Mouse (Mus musculus) hindbrain, embryonic 14.5 days (tissue): ENCODE measurements around the gene Cers1. TPM values are rescaled to one million over a fixed set of nuclear protein-coding genes. Genes with fewer than 3 reads are reported as not detected.

ENCODE experiments used
- ATAC-seq: fragments of 200-750 bp; cut with Nextera tagmentation; 2 replicates; pipeline ENCODE4 v1.8.0; 2017; ENCODE audit warnings: moderate number of reproducible peaks, mild to moderate bottlenecking, moderate TSS enrichment, moderate library complexity; ENCODE audit not compliant: low FRiP score
- DNase-seq: peaks from one replicate; pipeline ENCODE4 v3.0.0-alpha.2; 2015; ENCODE audit warnings: low spot score
- H3K27ac ChIP-seq: fragments of 300-500 bp; sonication (generic); 2 replicates; pipeline ENCODE4 v1.5.1; 2014; ENCODE audit warnings: mild to moderate bottlenecking, moderate library complexity
- H3K27me3 ChIP-seq: fragments of 300-500 bp; sonication (generic); 2 replicates; pipeline ENCODE4 v1.6.1; 2014; ENCODE audit warnings: mild to moderate bottlenecking, low read length, mixed read lengths; ENCODE audit not compliant: control insufficient read depth, insufficient read depth
- H3K36me3 ChIP-seq: fragments of 300-500 bp; sonication (generic); replicated peaks from 2 replicates; pipeline ENCODE4 v1.6.1; 2014; ENCODE audit not compliant: control insufficient read depth, insufficient read depth
- H3K4me1 ChIP-seq: fragments of 300-500 bp; sonication (generic); replicated peaks from 2 replicates; pipeline ENCODE4 v1.6.1; 2014; ENCODE audit warnings: antibody characterized with exemption, low read length, mixed read lengths; ENCODE audit not compliant: control insufficient read depth, insufficient read depth
- H3K4me2 ChIP-seq: fragments of 300-500 bp; sonication (generic); replicated peaks from 2 replicates; pipeline ENCODE4 v1.6.1; 2014; ENCODE audit warnings: mild to moderate bottlenecking, moderate library complexity
- H3K4me3 ChIP-seq: fragments of 300-500 bp; sonication (generic); replicated peaks from 2 replicates; pipeline ENCODE4 v1.5.1; 2014; ENCODE audit warnings: mild to moderate bottlenecking, low read length
- H3K9ac ChIP-seq: fragments of 300-500 bp; sonication (generic); 2 replicates; pipeline ENCODE4 v1.6.1; 2014
- H3K9me3 ChIP-seq: fragments of 300-500 bp; sonication (generic); 2 replicates; pipeline ENCODE4 v1.6.1; 2016; ENCODE audit warnings: low read length; ENCODE audit not compliant: control insufficient read depth
- WGBS: fragments of 180-500 bp; shearing (Covaris S2); extraction: QIAGEN DNeasy Blood & Tissue Kit; methylation state at CpG from one replicate; pipeline ENCODE4 v1.1.7; 2014; 5-methylcytosine and 5-hydroxymethylcytosine counted together
- polyA plus RNA-seq: library from polyadenylated mRNA; unstranded; fragments of >200 nt; fragmentation: Nextera tagmentation; extraction: Ambion mirVana; gene quantifications from 2 replicates; pipeline ENCODE4 v1.2.1, GENCODE M21; 2014

Cers1 gene
- polyA plus RNA-seq, 1 experiment from 2014 or later: 42.9 TPM

DNA sequence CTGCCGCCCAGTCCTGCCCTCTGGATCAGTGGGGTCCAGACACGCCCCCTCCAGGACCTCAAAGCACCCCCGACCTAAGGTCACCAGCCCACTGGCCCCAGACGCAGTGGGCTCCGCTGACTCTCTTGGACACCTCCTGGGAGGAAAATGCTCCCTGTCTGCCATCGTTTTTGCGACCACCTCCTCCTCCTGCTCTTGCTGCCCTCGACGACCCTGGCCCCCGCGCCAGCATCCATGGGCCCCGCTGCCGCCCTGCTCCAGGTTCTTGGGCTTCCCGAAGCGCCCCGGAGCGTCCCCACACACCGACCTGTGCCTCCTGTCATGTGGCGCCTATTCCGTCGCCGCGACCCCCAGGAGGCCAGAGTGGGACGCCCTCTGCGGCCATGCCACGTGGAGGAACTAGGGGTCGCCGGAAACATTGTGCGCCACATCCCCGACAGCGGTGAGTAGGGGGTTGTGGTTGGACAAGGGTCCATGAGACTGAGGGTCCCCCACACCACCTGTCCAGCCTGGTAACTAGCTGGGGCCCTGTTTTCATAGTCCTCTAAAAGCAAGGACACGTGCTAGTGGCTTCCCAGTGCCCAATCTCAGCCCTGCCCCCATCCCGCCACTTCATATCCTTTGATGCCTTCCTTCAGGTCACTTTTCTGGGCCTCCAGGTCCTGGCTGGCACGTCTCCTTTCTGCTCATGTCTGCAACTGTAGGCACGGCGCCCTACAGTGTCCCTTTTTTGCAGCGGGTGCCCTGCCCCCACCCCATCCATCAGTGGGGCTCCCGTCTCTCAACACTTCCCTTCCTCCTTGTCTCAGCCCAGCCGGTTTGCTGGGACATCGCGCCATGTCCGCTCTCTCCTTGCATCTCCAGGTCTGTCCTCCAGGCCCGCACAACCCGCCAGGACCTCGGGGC lies 14.5 kb downstream of the Cers1 start:
- H3K27me3 ChIP-seq: no peaks in the 10 kb centered on the region
- H3K9me3 ChIP-seq: no peaks in the 10 kb centered on the region
- peaks cover 14% of the 10 kb centered on the region; the same call in 1 of the 2 replicates for H3K4me1 ChIP-seq
- H3K4me3 ChIP-seq: no peak overlapping the region; the same call in 1 of the 2 replicates
- H3K27ac ChIP-seq: no peak overlapping the region
- DNase-seq: no peak
- H3K4me2 ChIP-seq: 0 out of 2 replicates have a peak overlapping the region, but pooled peaks have one; percentile 1
- H3K9ac ChIP-seq: peak overlapping the region; percentile 13; the same call in 1 of the 2 replicates
- WGBS: 6% methylated on average over 41 of the region's 45 CpGs
- H3K36me3 ChIP-seq: peaks cover 93% of the 10 kb centered on the region
- ATAC-seq: peak; percentile 28

DNA sequence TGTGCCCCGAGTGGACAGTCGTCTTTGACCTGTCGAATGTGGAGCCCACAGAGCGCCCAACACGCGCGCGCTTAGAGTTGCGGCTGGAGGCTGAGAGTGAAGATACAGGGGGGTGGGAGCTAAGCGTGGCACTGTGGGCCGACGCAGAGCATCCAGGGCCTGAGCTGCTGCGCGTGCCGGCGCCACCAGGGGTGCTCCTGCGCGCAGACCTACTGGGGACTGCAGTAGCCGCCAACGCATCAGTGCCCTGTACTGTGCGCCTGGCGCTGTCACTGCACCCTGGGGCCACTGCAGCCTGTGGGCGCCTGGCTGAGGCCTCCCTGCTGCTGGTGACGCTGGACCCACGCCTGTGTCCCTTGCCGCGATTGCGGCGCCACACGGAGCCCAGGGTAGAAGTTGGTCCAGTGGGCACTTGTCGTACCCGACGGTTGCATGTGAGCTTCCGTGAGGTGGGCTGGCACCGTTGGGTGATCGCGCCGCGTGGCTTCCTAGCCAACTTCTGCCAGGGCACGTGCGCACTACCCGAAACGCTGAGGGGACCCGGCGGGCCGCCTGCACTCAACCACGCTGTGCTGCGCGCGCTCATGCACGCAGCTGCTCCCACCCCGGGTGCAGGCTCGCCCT lies 15.3 kb downstream of the Cers1 start:
- peaks cover 14% of the 10 kb centered on the region; the same call in 1 of the 2 replicates for H3K4me1 ChIP-seq
- H3K36me3 ChIP-seq: peaks cover 95% of the 10 kb centered on the region
- DNase-seq: peak; percentile 57
- ATAC-seq: peak; percentile 77
- 0 out of 2 replicates have a peak overlapping the region, but pooled peaks have one; percentile 1 for H3K4me2 ChIP-seq
- WGBS: 27% methylated on average over 53 of the region's 53 CpGs
- no peak overlapping the region for H3K27ac ChIP-seq
- H3K9ac ChIP-seq: no peak overlapping the region
- H3K4me3 ChIP-seq: no peak overlapping the region; the same call in 1 of the 2 replicates
- H3K27me3 ChIP-seq: no peaks in the 10 kb centered on the region
- no peaks in the 10 kb centered on the region for H3K9me3 ChIP-seq

DNA sequence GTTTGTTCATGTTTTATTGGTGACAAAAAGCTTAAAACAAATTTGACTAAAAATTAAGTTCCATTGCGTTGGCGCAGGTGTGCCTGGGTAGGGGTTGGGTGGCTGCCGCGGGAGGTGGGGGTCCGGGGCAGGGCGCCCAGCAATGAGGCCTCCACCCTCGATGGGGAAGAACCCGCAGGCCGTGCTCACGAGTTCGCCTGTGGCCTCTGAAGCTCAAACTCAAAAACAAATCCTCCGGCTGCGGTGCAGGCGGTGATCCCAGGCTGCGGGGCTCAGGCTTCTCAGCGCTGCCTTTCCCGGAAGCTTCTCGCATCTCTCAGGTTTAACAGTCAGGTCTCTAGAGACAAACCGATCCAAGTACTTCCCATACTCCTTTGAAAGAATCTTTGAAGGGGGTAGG lies 16.0 kb downstream of the Cers1 start:
- ATAC-seq (no peak), DNase-seq (no peak)
- WGBS: 56% methylated on average over 19 of the region's 19 CpGs

DNA sequence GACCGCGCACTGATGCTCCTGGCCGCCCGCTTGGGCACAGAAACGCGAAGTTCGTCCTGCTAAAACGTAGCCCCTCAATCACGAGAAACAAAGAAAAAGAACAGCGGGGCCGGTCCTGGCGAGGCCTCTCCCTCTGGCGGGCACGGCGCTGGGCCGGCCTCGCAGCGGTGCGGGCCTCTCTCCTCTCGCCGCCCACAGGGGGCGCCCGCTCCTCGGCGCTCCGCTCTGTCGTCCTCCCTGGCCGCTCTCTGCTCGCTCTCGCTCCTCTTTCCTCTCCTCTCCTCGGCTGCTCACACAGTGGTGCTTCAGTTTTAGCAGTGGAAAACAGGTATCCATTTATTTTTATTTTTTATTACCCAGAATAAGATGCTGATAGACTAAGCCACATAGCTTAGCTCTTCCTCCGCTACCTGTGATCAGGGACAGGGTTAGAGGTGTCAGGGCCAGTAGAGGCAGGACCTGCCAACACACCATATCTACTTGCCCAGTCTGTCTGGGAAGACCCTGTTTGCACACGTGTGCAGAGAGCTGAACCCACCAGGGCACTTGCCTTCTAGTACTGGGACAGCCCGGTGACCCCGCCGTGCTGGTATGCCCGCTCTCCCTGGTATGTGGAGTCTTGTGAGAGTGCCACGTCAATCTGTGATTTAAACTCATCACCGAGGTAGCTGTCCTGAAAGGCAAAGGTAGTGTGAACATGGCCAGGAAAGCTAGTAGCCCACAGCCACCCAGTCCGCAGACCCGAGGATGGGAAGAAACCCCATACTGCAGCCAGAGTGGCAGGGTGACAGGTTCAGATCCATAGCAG lies 16.7 kb downstream of the Cers1 start:
- ATAC-seq (peak; percentile 76), DNase-seq (peak; percentile 81)
- H3K9me3 ChIP-seq: no peaks in the 10 kb centered on the region
- no peak overlapping the region for H3K4me2 ChIP-seq
- peaks cover 96% of the 10 kb centered on the region for H3K36me3 ChIP-seq
- peaks cover 14% of the 10 kb centered on the region; the same call in 1 of the 2 replicates for H3K4me1 ChIP-seq
- no peaks in the 10 kb centered on the region for H3K27me3 ChIP-seq
- 24% methylated on average over 40 of the region's 41 CpGs for WGBS
- no peak overlapping the region for H3K27ac ChIP-seq
- H3K9ac ChIP-seq: no peak overlapping the region
- no peak overlapping the region for H3K4me3 ChIP-seq

More for the DNA sequence above, 16.0 kb downstream of the Cers1 start:
- H3K27me3 ChIP-seq: no peaks in the 10 kb centered on the region
- no peaks in the 10 kb centered on the region for H3K9me3 ChIP-seq
- H3K27ac ChIP-seq: no peak overlapping the region
- no peak overlapping the region for H3K9ac ChIP-seq
- H3K4me3 ChIP-seq: no peak overlapping the region
- H3K36me3 ChIP-seq: peaks cover 95% of the 10 kb centered on the region
- no peak overlapping the region for H3K4me2 ChIP-seq
- peaks cover 14% of the 10 kb centered on the region; the same call in 1 of the 2 replicates for H3K4me1 ChIP-seq

DNA sequence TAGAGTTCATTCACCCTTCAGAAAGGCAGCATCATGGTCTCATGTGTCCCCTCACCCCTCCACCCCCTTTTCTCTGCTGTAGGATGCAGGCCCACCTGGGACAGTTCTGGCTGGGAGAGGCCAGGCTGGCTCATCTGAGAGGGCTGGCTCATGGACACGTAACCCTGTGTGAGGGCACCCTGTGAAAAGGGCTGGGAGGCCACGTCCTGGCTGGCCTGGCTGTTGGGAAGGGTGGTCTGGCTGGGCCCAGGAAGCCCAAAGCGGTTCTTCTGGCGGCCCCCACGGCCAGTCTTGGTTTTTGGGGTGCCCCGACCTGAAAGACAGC lies 17.3 kb downstream of the Cers1 start:
- Histone ChIP-seq H3K4me3 (no peak overlapping the region), H3K27ac (no peak overlapping the region), H3K36me3 (peaks cover 96% of the 10 kb centered on the region), H3K9me3 (no peaks in the 10 kb centered on the region), H3K4me2 (no peak overlapping the region), H3K27me3 (no peaks in the 10 kb centered on the region), H3K4me1 (peaks cover 14% of the 10 kb centered on the region; the same call in 1 of the 2 replicates), H3K9ac (no peak overlapping the region)
- ATAC-seq (0 out of 2 replicates have a peak, but pooled peaks have one; percentile 1), DNase-seq (no peak)
- 87% methylated on average over 6 of the region's 6 CpGs for WGBS

DNA sequence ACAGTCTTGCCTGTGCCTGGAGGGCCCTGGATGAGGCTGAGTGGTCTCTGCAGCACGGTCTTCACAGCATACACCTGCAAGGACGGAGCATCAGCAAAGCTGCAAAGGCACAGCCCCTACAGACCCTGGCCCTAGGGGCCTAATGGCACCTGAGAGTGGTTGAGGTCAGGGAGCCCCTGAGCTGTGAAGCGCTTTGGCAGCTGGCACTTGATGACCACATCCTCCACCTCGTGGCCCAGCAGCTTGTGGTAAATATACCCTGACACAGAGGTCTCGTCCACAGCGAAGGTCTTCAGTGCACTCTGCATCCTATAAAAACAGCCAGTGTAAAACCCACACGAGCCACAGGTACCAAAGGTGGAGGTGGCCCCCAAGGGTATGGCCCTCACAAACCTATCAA lies 23.4 kb downstream of the Cers1 start:
- ATAC-seq (no peak), DNase-seq (no peak)
- H3K36me3 ChIP-seq: peaks cover 98% of the 10 kb centered on the region
- no peaks in the 10 kb centered on the region for H3K27me3 ChIP-seq
- H3K9me3 ChIP-seq: no peaks in the 10 kb centered on the region
- no peak overlapping the region for H3K27ac ChIP-seq
- no peak overlapping the region for H3K9ac ChIP-seq
- no peak overlapping the region for H3K4me2 ChIP-seq
- no peak overlapping the region for H3K4me3 ChIP-seq
- no peaks in the 10 kb centered on the region for H3K4me1 ChIP-seq
- WGBS: 90% methylated on average over 7 of the region's 7 CpGs

DNA sequence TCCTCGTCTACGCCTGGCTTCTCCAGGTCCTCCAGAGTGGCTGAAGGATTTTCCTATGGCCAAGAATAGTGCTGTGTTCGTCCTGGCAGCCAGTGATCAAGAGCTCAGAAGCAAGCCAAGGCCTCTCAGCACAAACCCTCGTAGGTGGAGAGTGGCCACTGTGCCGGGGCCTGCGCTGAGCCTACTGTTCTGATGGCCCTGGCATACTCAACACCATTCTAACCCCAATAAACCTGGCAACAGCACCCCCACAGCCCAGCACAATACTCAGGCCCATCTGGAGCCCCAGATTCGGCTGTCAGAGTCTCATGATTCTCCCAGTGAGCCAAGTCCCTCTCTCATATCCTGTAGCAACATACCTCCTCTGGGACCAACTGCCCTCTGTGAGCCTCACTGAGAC lies 25.1 kb downstream of the Cers1 start:
- 93% methylated on average over 7 of the region's 7 CpGs for WGBS
- DNase-seq: no peak
- no peak overlapping the region for H3K4me2 ChIP-seq
- no peaks in the 10 kb centered on the region for H3K9me3 ChIP-seq
- no peak overlapping the region for H3K9ac ChIP-seq
- H3K36me3 ChIP-seq: peaks cover 81% of the 10 kb centered on the region
- no peak overlapping the region for H3K4me3 ChIP-seq
- no peaks in the 10 kb centered on the region for H3K27me3 ChIP-seq
- H3K27ac ChIP-seq: no peak overlapping the region
- ATAC-seq: no peak
- no peaks in the 10 kb centered on the region for H3K4me1 ChIP-seq

DNA sequence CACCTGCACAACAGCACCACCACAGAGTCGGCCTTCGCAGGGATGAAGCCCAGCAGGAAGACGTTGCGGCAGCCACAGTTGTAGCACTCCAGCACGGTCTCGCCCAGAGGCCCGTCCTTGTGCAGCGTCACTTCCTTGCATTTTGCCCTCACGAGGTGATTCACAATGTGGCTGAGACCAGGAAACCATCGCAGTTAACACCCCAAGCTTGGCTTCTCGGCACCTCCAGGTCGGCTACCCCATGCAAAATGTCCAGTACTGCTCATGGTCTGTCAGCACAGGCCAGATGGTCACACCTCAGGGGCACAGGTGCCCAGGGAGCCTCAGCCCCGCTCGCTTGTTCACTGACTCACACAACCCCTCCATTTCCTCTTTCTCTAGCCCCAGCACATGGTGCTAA lies 26.4 kb downstream of the Cers1 start:
- ATAC-seq (no peak), DNase-seq (no peak)
- WGBS: 93% methylated on average over 14 of the region's 14 CpGs
- Histone ChIP-seq H3K27me3 (no peaks in the 10 kb centered on the region), H3K27ac (no peak overlapping the region), H3K36me3 (peaks cover 67% of the 10 kb centered on the region), H3K4me1 (no peaks in the 10 kb centered on the region), H3K4me2 (no peak overlapping the region), H3K9ac (no peak overlapping the region), H3K9me3 (no peaks in the 10 kb centered on the region), H3K4me3 (no peak overlapping the region)

DNA sequence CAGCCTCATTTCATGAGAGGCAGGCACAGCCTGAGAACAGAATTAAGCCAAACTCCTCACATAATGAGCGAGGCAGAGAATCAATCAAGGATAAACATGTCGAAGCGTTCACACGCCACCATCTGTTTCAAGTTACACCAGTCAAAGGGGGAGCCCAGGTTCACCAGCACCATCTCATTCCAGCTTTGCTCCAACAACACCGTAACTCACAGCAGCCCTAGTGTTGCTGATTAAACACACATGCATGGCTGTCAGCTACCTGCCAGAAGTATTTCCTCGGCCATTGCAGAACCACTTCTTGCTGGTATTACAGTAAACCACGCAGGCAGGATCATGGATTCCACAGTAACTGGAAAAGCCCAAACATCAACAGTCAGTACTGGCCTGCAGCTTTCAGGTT lies 27.5 kb downstream of the Cers1 start:
- 82% methylated on average over 7 of the region's 7 CpGs for WGBS
- Histone ChIP-seq H3K9ac (no peak overlapping the region), H3K9me3 (no peaks in the 10 kb centered on the region), H3K4me3 (no peak overlapping the region), H3K4me1 (no peaks in the 10 kb centered on the region; the same call in 1 of the 2 replicates), H3K27ac (no peak overlapping the region), H3K27me3 (no peaks in the 10 kb centered on the region), H3K4me2 (no peak overlapping the region), H3K36me3 (peaks cover 56% of the 10 kb centered on the region)
- ATAC-seq (no peak), DNase-seq (no peak)
